Mouse (Mus musculus) embryonic facial prominence, embryonic 14.5 days (tissue): Measurements from ENCODE around the gene Neurl1a. TPM values are rescaled to one million over a fixed set of nuclear protein-coding genes. Genes with fewer than 3 reads are reported as not detected.

Experiments used
- ATAC-seq: fragments of 200-750 bp; cut with Nextera tagmentation; 2 replicates; pipeline ENCODE4 v1.8.0; 2017; ENCODE audit warnings: low read depth, moderate number of reproducible peaks, moderate TSS enrichment
- DNase-seq: peaks from one replicate; pipeline ENCODE4 v3.0.0-alpha.2; 2015; ENCODE audit warnings: low spot score
- H3K27ac ChIP-seq: fragments of 300-500 bp; sonication (generic); replicated peaks from 2 replicates; pipeline ENCODE4 v1.5.1; 2014; ENCODE audit warnings: low read depth, mild to moderate bottlenecking, low read length, moderate library complexity
- H3K27me3 ChIP-seq: fragments of 300-500 bp; sonication (generic); replicated peaks from 2 replicates; pipeline ENCODE4 v1.6.1; 2014; ENCODE audit warnings: low read length; ENCODE audit not compliant: control insufficient read depth, insufficient read depth
- H3K36me3 ChIP-seq: fragments of 300-500 bp; sonication (generic); 2 replicates; pipeline ENCODE4 v1.6.1; 2014; ENCODE audit warnings: low read length, mixed read lengths; ENCODE audit not compliant: control insufficient read depth, insufficient read depth
- H3K4me1 ChIP-seq: fragments of 300-500 bp; sonication (generic); 2 replicates; pipeline ENCODE4 v1.6.1; 2014; ENCODE audit warnings: antibody characterized with exemption, low read length; ENCODE audit not compliant: control insufficient read depth, insufficient read depth
- H3K4me2 ChIP-seq: fragments of 300-500 bp; sonication (generic); 2 replicates; pipeline ENCODE4 v1.6.1; 2014; ENCODE audit warnings: low read depth, mild to moderate bottlenecking, low read length, moderate library complexity, mixed read lengths
- H3K4me3 ChIP-seq: fragments of 300-500 bp; sonication (generic); 2 replicates; pipeline ENCODE4 v1.5.1; 2014; ENCODE audit warnings: low read depth, mild to moderate bottlenecking, low read length
- H3K9ac ChIP-seq: fragments of 300-500 bp; sonication (generic); 2 replicates; pipeline ENCODE4 v1.6.1; 2014; ENCODE audit warnings: low read depth, mild to moderate bottlenecking, low read length, moderate library complexity, mixed read lengths
- H3K9me3 ChIP-seq: fragments of 300-500 bp; sonication (generic); 2 replicates; pipeline ENCODE4 v1.6.1; 2016; ENCODE audit warnings: low read length; ENCODE audit not compliant: control insufficient read depth
- WGBS: fragments of 180-500 bp; shearing (Covaris S2); extraction: QIAGEN DNeasy Blood & Tissue Kit; methylation state at CpG from one replicate; pipeline ENCODE4 v1.1.7; 2014; 5-methylcytosine and 5-hydroxymethylcytosine counted together
- polyA plus RNA-seq: library from polyadenylated mRNA; unstranded; fragments of >200 nt; fragmentation: Nextera tagmentation; extraction: Ambion mirVana; gene quantifications from 2 replicates; pipeline ENCODE4 v1.2.1, GENCODE M21; 2014

Gene Neurl1a
- polyA plus RNA-seq, 1 experiment from 2014 or later, result 8.2 TPM

DNA sequence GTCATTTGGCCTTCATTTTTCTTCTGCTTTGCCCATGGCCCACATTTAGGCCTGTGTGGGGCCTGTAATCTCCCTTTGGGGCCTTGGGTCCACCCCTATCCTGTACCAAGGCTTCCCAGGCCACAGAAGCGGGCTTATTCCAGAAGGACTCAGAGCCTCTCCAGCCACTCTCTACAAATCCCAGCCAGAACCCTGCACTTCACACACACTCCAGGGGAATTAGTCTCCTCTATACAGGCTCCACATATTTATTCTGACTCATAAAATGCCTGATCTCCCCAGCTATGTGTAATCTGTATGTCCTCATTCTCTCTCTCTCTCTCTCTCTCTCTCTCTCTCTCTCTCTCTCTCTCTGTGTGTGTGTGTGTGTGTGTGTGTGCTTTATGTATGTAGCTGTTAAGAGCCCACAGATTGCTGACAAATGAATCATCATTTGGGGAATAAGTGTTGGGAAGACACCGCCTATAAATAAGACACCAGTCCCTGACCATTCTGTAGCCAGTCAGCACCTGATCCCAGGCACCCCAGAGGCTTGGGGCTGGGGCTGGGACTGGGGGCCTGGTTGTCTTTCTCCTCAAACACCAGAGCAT is 1.6 kb upstream of the Neurl1a start:
- Histone ChIP-seq H3K4me3 (no peak overlapping the region), H3K4me1 (peaks cover 5% of the 10 kb centered on the region), H3K9ac (no peak overlapping the region), H3K9me3 (peaks cover 1% of the 10 kb centered on the region; the same call in 1 of the 2 replicates), H3K27ac (no peak overlapping the region), H3K4me2 (no peak overlapping the region), H3K36me3 (no peaks in the 10 kb centered on the region), H3K27me3 (peaks cover 18% of the 10 kb centered on the region)
- WGBS, result 78% methylated on average over 2 of the region's 2 CpGs
- ATAC-seq (no peak), DNase-seq (no peak)

DNA sequence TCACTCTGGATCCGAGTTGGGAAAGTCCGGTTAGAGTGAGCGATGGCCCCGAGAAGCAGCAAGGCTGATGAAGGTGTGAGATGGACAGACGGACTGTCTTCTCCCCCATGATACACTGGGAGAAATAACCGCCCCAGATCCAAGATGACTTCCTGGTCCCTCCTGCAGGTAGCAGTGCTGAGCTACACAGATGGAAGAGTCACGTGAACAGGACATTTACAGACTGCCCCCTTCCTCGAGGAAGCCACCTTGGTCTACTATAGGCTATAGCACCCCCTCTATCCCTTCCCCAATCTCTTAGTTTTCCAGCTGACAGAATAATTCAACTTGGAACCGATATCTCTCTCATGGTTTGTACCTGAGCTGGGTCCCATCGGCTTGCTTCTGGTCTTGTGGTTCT is 619 bp upstream of the Neurl1a start:
- WGBS, result 27% methylated on average over 10 of the region's 10 CpGs
- H3K9me3 ChIP-seq, result peaks cover 4% of the 10 kb centered on the region; the same call in 1 of the 2 replicates
- peaks cover 5% of the 10 kb centered on the region for H3K4me1 ChIP-seq
- no peak overlapping the region for H3K27ac ChIP-seq
- peak; percentile 64 for ATAC-seq
- H3K9ac ChIP-seq, result no peak overlapping the region
- DNase-seq, result peak; percentile 60
- peak overlapping the region; percentile 75 for H3K4me3 ChIP-seq
- no peaks in the 10 kb centered on the region for H3K36me3 ChIP-seq
- peaks cover 18% of the 10 kb centered on the region for H3K27me3 ChIP-seq
- peak overlapping the region; percentile 99 for H3K4me2 ChIP-seq

DNA sequence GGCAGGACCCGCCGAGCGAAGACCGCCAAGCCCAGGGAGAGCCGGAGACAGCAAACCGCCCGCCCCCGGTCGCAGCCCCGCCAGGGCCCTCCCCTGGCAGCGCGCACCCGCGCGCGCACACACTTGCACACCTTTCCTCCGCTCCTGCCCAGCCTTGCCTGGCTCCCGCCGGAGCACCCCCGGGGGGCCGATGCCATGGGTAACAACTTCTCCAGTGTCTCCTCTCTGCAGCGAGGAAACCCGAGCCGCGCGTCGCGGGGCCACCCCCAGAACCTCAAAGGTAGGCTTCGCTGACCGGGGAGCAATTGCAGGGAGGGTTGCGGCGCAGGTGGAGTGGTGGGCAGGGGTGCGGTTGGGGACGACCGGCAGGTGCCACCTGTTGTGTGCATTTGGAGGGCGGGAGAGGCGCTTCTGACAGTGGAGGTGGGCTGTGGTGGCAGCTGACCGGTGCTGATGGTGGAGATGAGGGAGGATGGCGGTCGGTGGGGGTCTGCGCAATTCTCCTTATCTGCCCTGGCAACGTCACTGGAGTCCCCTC is 721 bp downstream of the Neurl1a start:
- H3K4me1 ChIP-seq, result peaks cover 5% of the 10 kb centered on the region
- H3K27ac ChIP-seq, result 0 out of 2 replicates have a peak overlapping the region, but pooled peaks have one; percentile 33
- ATAC-seq (peak; percentile 65), DNase-seq (peak; percentile 48)
- H3K27me3 ChIP-seq, result peaks cover 18% of the 10 kb centered on the region
- H3K4me3 ChIP-seq, result peak overlapping the region; percentile 75
- peak overlapping the region; percentile 76 for H3K9ac ChIP-seq
- no peaks in the 10 kb centered on the region for H3K36me3 ChIP-seq
- peaks cover 4% of the 10 kb centered on the region; the same call in 1 of the 2 replicates for H3K9me3 ChIP-seq
- under 1% methylated on average over 23 of the region's 42 CpGs for WGBS
- H3K4me2 ChIP-seq, result peak overlapping the region; percentile 99

DNA sequence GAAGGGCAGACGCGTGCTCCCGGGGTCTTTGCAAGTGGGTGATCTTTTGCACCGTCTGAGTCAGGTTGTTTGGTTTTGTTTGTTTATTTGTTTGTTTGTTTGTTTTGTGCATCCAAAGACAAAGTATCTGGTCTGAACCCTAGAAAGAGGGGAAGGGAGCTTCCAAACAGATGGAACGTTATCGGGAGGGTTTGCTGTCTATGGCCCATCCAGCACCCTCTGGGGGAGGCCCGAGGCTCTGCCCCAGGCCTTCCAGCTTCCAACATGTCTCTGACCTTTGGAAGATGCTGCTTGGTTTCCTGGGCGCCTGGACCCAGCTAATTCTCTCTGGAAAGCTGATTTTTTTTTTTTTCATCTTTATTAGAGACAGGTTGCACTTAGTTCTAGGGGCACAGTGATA is 1.4 kb downstream of the Neurl1a start:
- Histone ChIP-seq H3K27me3 (peaks cover 18% of the 10 kb centered on the region), H3K4me2 (peak overlapping the region; percentile 99), H3K36me3 (no peaks in the 10 kb centered on the region), H3K9ac (no peak overlapping the region), H3K9me3 (peaks cover 4% of the 10 kb centered on the region; the same call in 1 of the 2 replicates), H3K27ac (no peak overlapping the region), H3K4me1 (peaks cover 5% of the 10 kb centered on the region), H3K4me3 (peak overlapping the region; percentile 75)
- ATAC-seq (no peak), DNase-seq (no peak)
- WGBS, result 16% methylated on average over 8 of the region's 8 CpGs

DNA sequence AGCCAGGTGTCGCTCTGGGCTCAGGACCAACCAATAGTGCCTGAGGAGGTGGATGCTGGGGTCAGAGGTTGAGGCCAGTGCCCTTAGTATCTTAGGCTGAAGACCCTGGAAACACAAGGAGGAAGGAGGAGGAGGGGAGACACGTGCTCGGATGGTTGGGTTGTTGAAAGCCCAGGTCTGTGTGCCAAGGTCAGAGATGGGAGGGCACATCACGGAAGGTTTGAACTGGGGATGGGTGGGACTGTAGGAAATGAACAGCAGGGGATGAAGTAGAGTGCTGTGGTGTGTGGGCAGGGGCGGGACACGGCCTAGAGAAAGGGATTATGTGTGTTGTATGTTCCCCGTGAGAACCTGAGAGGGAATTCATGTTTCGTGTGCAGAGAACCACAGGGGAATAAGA is 5.6 kb downstream of the Neurl1a start:
- Histone ChIP-seq H3K9me3 (peaks cover 4% of the 10 kb centered on the region; the same call in 1 of the 2 replicates), H3K4me1 (peaks cover 13% of the 10 kb centered on the region), H3K27me3 (peaks cover 16% of the 10 kb centered on the region), H3K36me3 (no peaks in the 10 kb centered on the region), H3K27ac (no peak overlapping the region), H3K4me3 (no peak overlapping the region), H3K4me2 (no peak overlapping the region), H3K9ac (no peak overlapping the region)
- DNase-seq (no peak), ATAC-seq (no peak)
- WGBS, result 47% methylated on average over 8 of the region's 8 CpGs

DNA sequence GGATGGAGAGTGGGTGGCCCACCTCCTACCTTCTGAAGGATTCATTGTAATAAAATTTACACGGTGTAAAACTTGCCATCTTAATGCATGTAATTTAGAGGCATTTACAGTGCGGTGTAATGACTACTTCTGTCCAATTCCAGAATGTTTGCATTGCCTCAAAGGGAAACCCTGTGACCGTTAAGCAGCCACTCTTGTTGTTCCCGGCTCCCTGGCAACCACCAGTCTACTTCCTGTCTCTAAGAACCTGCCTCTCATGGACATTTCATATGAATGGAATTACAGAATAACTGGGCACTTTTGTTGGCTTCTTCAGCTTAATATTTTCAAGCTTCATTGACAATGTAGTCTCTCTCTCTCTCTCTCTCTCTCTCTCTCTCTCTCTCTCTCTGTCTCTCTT is 6.1 kb downstream of the Neurl1a start:
- 35% methylated on average over 4 of the region's 4 CpGs for WGBS
- DNase-seq (peak; percentile 20), ATAC-seq (no peak)
- Histone ChIP-seq H3K27me3 (peaks cover 11% of the 10 kb centered on the region), H3K4me3 (no peak overlapping the region), H3K9ac (no peak overlapping the region), H3K4me1 (peaks cover 9% of the 10 kb centered on the region; the same call in 1 of the 2 replicates), H3K36me3 (no peaks in the 10 kb centered on the region), H3K9me3 (peaks cover 4% of the 10 kb centered on the region; the same call in 1 of the 2 replicates), H3K27ac (no peak overlapping the region), H3K4me2 (no peak overlapping the region)

DNA sequence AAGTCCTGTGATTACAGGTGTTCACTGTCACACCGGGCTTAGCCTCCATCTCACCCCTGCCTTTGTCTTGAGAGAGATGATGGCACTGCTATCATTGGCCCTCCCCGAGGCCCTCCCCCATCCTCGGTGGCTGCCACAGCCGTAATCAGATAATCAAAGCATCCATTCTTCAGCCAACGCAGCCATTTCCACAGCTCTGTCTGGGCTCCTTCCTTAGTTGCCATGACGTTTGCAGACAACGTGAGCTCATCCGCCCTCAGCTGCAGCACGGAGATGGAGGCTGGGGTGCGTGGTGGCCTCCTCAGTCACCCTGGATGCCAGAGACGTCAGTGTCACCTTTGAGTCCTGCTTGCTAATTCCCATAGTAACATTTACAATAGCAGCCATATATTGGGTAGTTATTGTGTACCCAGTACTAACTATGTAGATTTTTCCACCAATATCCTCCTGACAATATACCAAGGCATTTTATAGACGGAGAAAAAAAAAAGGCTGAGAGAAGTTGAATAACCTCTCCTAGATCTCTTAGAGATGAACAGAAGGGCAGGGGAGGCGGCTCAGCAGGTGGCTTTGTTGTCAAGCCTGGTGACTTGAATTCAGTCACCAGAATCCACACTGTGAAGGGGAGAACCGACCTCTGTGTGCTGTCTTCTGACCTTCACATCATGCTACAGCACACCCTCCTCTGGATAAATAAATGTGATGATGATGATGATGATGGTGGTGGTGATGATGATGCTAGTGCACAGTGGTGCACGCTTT is 8.1 kb downstream of the Neurl1a start:
- H3K4me1 ChIP-seq, result peaks cover 9% of the 10 kb centered on the region; the same call in 1 of the 2 replicates

DNA sequence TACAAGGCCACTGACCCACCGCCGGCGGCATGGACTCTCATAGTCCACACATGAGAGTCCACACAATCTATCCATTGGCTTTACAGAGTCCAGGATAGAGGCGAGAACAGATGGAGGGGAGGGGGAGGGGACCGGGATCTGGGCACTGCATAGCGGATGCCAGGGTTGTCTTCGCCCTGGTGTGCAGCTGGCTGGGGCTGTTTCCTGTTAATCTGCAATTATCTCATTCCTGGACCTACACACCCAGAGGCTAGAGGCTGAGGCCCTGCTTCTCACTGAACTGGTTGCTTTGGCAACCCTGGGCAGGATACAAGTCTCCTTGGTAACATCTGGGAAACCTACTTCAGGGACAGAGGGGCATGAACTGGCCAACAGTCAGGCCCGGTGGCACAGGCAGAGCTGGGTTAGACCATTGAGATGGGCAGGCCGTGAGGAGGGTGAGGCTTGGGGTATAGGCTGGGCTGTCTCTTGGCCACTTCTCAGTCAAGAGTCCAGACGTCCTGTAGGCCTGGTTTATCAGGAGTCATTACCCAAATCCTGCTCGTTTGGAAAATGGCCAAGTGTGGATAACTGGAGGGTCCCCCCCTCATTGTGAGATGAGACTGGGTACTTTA is 10.0 kb downstream of the Neurl1a start:
- Histone ChIP-seq H3K9me3 (no peaks in the 10 kb centered on the region), H3K4me3 (no peak overlapping the region), H3K4me2 (no peak overlapping the region), H3K27ac (no peak overlapping the region), H3K4me1 (peaks cover 9% of the 10 kb centered on the region; the same call in 1 of the 2 replicates), H3K9ac (no peak overlapping the region), H3K36me3 (no peaks in the 10 kb centered on the region), H3K27me3 (no peaks in the 10 kb centered on the region)
- DNase-seq (peak; percentile 66), ATAC-seq (peak; percentile 71)
- WGBS, result 63% methylated on average over 11 of the region's 11 CpGs

More for the DNA sequence above, 8.1 kb downstream of the Neurl1a start:
- H3K27me3 ChIP-seq, result no peaks in the 10 kb centered on the region
- 44% methylated on average over 15 of the region's 15 CpGs for WGBS
- no peak overlapping the region for H3K4me3 ChIP-seq
- DNase-seq (no peak), ATAC-seq (no peak)
- peaks cover 4% of the 10 kb centered on the region; the same call in 1 of the 2 replicates for H3K9me3 ChIP-seq
- H3K9ac ChIP-seq, result no peak overlapping the region
- H3K36me3 ChIP-seq, result no peaks in the 10 kb centered on the region
- no peak overlapping the region for H3K4me2 ChIP-seq
- no peak overlapping the region for H3K27ac ChIP-seq
